Mouse (Mus musculus) right cerebral cortex, postnatal 14 days (tissue): ENCODE results near the gene Htra3.

Source experiments
- DNase-seq: peaks from one replicate; pipeline ENCODE4 v3.0.0; 2022

The Htra3 gene

DNA sequence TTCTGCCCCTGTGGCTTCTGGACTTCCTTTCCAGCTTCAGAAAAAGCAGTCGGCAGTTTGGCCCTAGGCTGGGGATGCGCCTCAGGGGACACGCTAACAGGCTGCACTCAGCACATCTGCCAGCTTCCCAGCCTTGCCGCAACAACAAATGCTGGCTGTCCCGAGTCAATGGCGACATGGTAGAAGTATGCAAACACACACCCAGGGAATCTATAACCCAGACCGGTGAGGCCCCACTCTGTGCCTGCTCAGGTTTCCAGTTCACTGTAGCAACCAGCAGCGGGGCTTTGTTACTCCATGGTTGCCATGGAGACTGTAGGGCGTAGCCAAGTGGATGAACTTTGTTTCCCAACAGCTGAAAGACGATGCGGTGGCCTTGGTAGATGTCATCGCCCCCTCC is 70.2 kb downstream of the Htra3 start:
- no peak for DNase-seq

DNA sequence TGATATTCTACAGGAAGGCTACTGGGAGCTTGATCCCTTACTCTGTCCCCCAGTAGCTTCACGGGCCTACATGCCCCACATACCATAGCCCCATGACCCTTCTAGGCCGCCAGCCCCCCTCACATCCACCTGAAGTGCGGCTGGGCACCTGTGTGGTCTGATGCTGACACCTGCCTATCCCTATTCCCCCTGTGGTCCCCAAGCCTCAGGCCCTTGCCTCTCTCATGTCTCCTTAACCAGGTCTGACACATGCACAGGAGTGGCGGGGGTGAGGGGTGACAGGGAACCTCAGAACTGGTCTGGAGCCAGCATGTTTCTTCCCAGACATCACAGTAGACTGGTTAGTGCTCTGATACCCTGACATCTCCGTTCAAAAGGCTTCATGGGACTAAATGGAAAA is 71.0 kb downstream of the Htra3 start:
- no peak for DNase-seq

DNA sequence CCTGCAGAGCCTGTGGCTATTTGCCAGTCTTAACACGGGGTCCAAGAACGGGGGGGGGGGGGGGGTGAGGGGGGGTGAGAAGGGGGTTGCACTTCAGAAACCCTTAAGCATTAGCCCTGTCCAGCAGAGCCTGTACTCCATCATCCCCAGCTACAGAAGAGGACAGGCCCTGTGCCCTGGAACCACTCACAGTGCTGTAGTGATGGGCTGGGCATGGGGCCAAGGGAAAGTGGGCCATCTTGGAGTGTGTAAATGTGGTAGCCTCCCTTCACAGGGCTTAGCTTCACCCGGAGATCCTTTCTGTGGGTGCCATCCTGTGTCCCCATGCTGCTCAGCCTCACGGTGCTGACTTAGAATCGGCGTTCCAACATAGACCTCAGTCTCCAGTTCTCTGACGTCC is 71.8 kb downstream of the Htra3 start:
- peak; percentile 58 for DNase-seq

DNA sequence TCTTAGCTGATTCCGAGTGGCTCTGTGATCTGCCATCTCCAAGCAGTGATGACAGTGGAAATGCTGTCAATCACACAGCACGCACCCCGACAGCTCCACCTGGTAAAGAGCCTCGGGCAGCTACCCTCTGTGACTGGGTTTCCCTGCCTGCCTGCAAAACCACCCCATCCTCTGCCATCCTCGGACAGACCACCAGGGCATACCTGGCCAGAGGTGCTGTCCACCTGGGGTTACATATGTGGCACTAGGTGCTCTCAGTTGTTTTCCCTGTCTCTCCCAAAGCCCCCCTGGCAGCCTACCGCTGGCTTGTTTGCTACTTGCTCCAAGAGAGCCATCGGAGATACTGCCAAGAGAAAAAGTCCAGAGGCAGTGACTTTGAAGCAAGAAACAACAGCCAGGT is 72.8 kb downstream of the Htra3 start:
- DNase-seq: no peak

DNA sequence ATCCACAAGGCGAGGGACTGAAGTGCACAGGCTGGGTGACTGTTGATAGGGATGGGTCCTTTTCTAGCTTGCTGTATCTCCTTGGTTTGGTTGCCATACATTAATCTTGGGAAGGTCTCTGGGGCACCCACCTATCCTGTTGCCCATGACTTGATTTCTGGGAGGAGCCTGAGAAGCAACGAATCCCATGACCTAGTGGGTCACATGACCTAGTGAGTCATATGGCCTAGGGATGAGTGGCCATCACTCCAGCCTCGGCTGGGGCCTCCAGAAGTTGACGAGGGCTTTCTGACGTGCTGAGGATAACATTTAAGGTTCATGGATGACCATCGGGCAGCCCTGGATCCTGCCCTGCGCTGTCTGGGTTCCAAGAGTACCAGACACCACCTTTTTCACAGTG is 74.2 kb downstream of the Htra3 start:
- no peak for DNase-seq
